7 mouse cellular contexts compared by ENCODE assay signal in genomic region chr11:23927643-23928042, GRCm38 (mm10). TPM values are rescaled to one million over a fixed set of nuclear protein-coding genes. Genes with fewer than 3 reads are reported as not detected.
A peak's percentile ranks its signal among the peaks of the same experiment; 100 is the strongest.
DNase-seq lines count a peak whose midpoint lies in the region; ATAC-seq and TF ChIP-seq lines count a peak whose summit lies in the region.

No protein-coding gene starts in this region.

- TF ChIP-seq CTCF in kidney, adult 2 months (conservative IDR thresholded peaks at IDR 0.05; ENCODE audit: insufficient read depth, insufficient read length, low read depth, low read length), result no peak

- H3K4me3 ChIP-seq in lung, embryonic 16.5 days (ENCODE audit: low read length), result no peak overlapping the region
- peak overlapping the region; percentile 23 for H3K4me3 ChIP-seq in embryonic facial prominence, embryonic 13.5 days
- H3K4me3 ChIP-seq in stomach, embryonic 14.5 days (ENCODE audit: low read depth, low read length), result no peak overlapping the region
- H3K4me3 ChIP-seq in kidney, adult 2 months (ENCODE audit: insufficient read depth, low read depth, low read length), result no peak overlapping the region

- H3K4me2 ChIP-seq in lung, embryonic 16.5 days (ENCODE audit: low read depth, low read length), result peak overlapping the region; percentile 7; the same call in 1 of the 2 replicates
- H3K4me2 ChIP-seq in embryonic facial prominence, embryonic 13.5 days, result peak overlapping the region; percentile 50
- H3K4me2 ChIP-seq in stomach, embryonic 14.5 days (replicated peaks; ENCODE audit: low read depth, low read length), result peak overlapping the region; percentile 29

- no peak for TF ChIP-seq POLR2A in kidney, adult 2 months (IDR thresholded peaks at IDR 0.05; ENCODE audit: low read depth, low read length)

- H3K36me3 ChIP-seq in lung, embryonic 16.5 days (ENCODE audit: control insufficient read depth, insufficient read depth, low read length), result no peaks in the 10 kb centered on the region
- H3K36me3 ChIP-seq in embryonic facial prominence, embryonic 13.5 days, result no peaks in the 10 kb centered on the region
- H3K36me3 ChIP-seq in stomach, embryonic 14.5 days (ENCODE audit: control insufficient read depth, insufficient read depth, low read length), result no peaks in the 10 kb centered on the region
- no peaks in the 10 kb centered on the region for H3K36me3 ChIP-seq in kidney, adult 2 months (ENCODE audit: control insufficient read depth, insufficient read depth, low read length)

- no peaks in the 10 kb centered on the region for H3K4me1 ChIP-seq in lung, embryonic 16.5 days (replicated peaks; ENCODE audit: control insufficient read depth, insufficient read depth, low read length)
- H3K4me1 ChIP-seq in embryonic facial prominence, embryonic 13.5 days, result peaks cover 7% of the 10 kb centered on the region
- no peaks in the 10 kb centered on the region for H3K4me1 ChIP-seq in stomach, embryonic 14.5 days (ENCODE audit: control insufficient read depth, insufficient read depth, low read length)
- no peaks in the 10 kb centered on the region for H3K4me1 ChIP-seq in kidney, adult 2 months (ENCODE audit: control insufficient read depth, insufficient read depth, low read length)

- no peak for ATAC-seq in lung, embryonic 16.5 days (ENCODE audit: low read depth)
- no peak for ATAC-seq in embryonic facial prominence, embryonic 13.5 days (ENCODE audit: insufficient number of reproducible peaks, insufficient read depth, low FRiP score, low TSS enrichment, low read depth)
- ATAC-seq in stomach, embryonic 14.5 days (ENCODE audit: insufficient number of reproducible peaks, insufficient read depth, low FRiP score, low read depth), result no peak

- no peaks in the 10 kb centered on the region for H3K27me3 ChIP-seq in lung, embryonic 16.5 days (ENCODE audit: control insufficient read depth, insufficient read depth, low read depth, low read length)
- H3K27me3 ChIP-seq in embryonic facial prominence, embryonic 13.5 days, result no peaks in the 10 kb centered on the region
- no peaks in the 10 kb centered on the region for H3K27me3 ChIP-seq in stomach, embryonic 14.5 days (ENCODE audit: control insufficient read depth, insufficient read depth, low read length)
- H3K27me3 ChIP-seq in kidney, adult 2 months (replicated peaks; ENCODE audit: control insufficient read depth, insufficient read depth, low read length), result no peaks in the 10 kb centered on the region

- 29% methylated on average over 8 of the region's 8 CpGs for WGBS in lung, embryonic 16.5 days
- 16% methylated on average over 8 of the region's 8 CpGs for WGBS in embryonic facial prominence, embryonic 13.5 days
- WGBS in stomach, embryonic 14.5 days, result 37% methylated on average over 8 of the region's 8 CpGs
- 25% methylated on average over 8 of the region's 8 CpGs for WGBS in kidney, adult 2 months

- H3K27ac ChIP-seq in lung, embryonic 16.5 days (ENCODE audit: low read length), result no peak overlapping the region
- H3K27ac ChIP-seq in embryonic facial prominence, embryonic 13.5 days, result no peak overlapping the region
- H3K27ac ChIP-seq in stomach, embryonic 14.5 days (ENCODE audit: low read length), result no peak overlapping the region
- no peak overlapping the region for H3K27ac ChIP-seq in kidney, adult 2 months (ENCODE audit: insufficient read depth, low read depth, low read length)

- no peak overlapping the region for H3K9ac ChIP-seq in lung, embryonic 16.5 days (ENCODE audit: low read length)
- no peak overlapping the region for H3K9ac ChIP-seq in embryonic facial prominence, embryonic 13.5 days
- no peak overlapping the region for H3K9ac ChIP-seq in stomach, embryonic 14.5 days (replicated peaks; ENCODE audit: low read depth, low read length)

- no peak for DNase-seq in lung, postnatal 36 days
- DNase-seq in induced T-regulatory cell, adult 2 months (ENCODE audit: low read depth), result peak; percentile 23
- DNase-seq in frontal cortex, postnatal 36 days (ENCODE audit: low spot score in 2 of 2), result no peak
- no peak for DNase-seq in kidney, adult 2 months

- no peaks in the 10 kb centered on the region for H3K9me3 ChIP-seq in lung, embryonic 16.5 days (ENCODE audit: control insufficient read depth, low read length)
- no peaks in the 10 kb centered on the region for H3K9me3 ChIP-seq in embryonic facial prominence, embryonic 13.5 days
- H3K9me3 ChIP-seq in stomach, embryonic 14.5 days (ENCODE audit: control insufficient read depth, low read depth, low read length), result no peaks in the 10 kb centered on the region

RNA-seq across cellular contexts. Expression of gene Papolg, which starts 32.6 kb away (rescaled TPM):
- polyA plus RNA-seq in lung, embryonic 16.5 days (2015; fragmentation: Nextera tagmentation; extraction: Ambion mirVana), result 13.3 and 14.5 TPM in 2 replicates
- polyA plus RNA-seq in embryonic facial prominence, embryonic 13.5 days (2015; fragmentation: Nextera tagmentation; extraction: Ambion mirVana), result 18.5 and 19.5 TPM in 2 replicates
- polyA plus RNA-seq in stomach, embryonic 14.5 days (2014; fragmentation: Nextera tagmentation; extraction: Ambion mirVana), result 15.8 and 16.3 TPM in 2 replicates
- 2.7 and 2.9 TPM in 2 replicates for polyA plus RNA-seq in kidney, adult 2 months (2012; rRNA removed)
